Mouse (Mus musculus) brain, embryonic 14.5 days (tissue): ENCODE data around the gene Ms4a4b.
"Not testable (repeated sequence)": the region's sequence is repeated elsewhere in the genome, so short reads cannot be mapped to it uniquely, and the experiment has no call there.

ENCODE experiments used
- CTCF ChIP-seq: fragments of 200-500 bp; IDR thresholded peaks from 2 replicates; pipeline ENCODE4 v1.5.1; 2012; ENCODE audit warnings: inconsistent platforms, mild to moderate bottlenecking, moderate library complexity, borderline replicate concordance; ENCODE audit not compliant: insufficient read depth, insufficient read length; ENCODE audit errors: extremely low read depth
- POLR2A ChIP-seq: fragments of 200-500 bp; IDR thresholded peaks from 2 replicates; pipeline ENCODE4 v1.6.1; 2012; ENCODE audit warnings: mild to moderate bottlenecking, inconsistent platforms, borderline replicate concordance; ENCODE audit not compliant: poor library complexity, insufficient read depth, insufficient read length, severe bottlenecking; ENCODE audit errors: extremely low read depth

DNA sequence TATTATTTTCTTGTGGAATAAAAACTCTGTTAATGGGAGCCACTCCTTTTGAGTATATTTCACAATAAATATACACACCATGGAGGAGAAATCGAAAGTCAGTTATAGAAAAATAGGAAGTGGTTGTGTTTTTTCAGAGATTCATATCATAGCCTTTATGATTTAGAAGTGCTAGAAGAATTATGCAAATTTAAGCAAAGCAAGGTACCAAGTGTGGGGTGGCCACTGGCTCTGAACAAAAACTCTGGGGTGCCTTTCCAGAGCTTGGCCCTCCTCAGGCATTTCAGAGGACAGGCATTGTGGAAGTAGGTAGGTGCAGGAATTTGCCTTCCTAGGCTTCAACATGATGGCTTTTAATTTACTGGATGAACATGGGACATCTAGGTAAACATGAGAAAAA, 53.9 kb downstream of the Ms4a4b start:
- not testable (repeated sequence) for TF ChIP-seq POLR2A, CTCF
